Mouse (Mus musculus): Measurements from ENCODE around the gene Cacna1i. TPM values are rescaled to one million over a fixed set of nuclear protein-coding genes. Genes with fewer than 3 reads are reported as not detected.

The Cacna1i gene
- 0.63 and 0.83 TPM in 2 replicates for total RNA-seq (2021)
- long read RNA-seq, experiment 1, partial matches to known transcripts = 0 of 1 reads
- long read RNA-seq, experiment 1, other reads (novel, unspliced or antisense) = 1 of 1 reads
- long read RNA-seq, experiment 2 = 0 reads

- DNase-seq = peak; percentile 38
These were observed at the start of gene Cacna1i for GRCm38 (mm10) chr15:80286851-80287415. Gene Cacna1i, plus strand, starts transcription at chr15:80287238.

GRCm38 (mm10) chr15:80248135-80248534, 38.9 kb upstream of the Cacna1i start:
- no peak for DNase-seq

- no peak for DNase-seq
These were observed 38.4 kb upstream of the Cacna1i start for GRCm38 (mm10) chr15:80248596-80248995.

- no peak for DNase-seq
These were observed 37.4 kb upstream of the Cacna1i start for GRCm38 (mm10) chr15:80249672-80250071.

- DNase-seq = no peak
These were observed 36.5 kb upstream of the Cacna1i start for GRCm38 (mm10) chr15:80250586-80250985.

- DNase-seq = no peak
These were observed 33.5 kb upstream of the Cacna1i start for GRCm38 (mm10) chr15:80253530-80253929.

- peak; percentile 87 for DNase-seq
These were observed 32.8 kb upstream of the Cacna1i start for GRCm38 (mm10) chr15:80254207-80254606.

- peak; percentile 99 for DNase-seq
These were observed 32.0 kb upstream of the Cacna1i start, which contains the start of gene Atf4 for GRCm38 (mm10) chr15:80254847-80255645. Gene Atf4, plus strand, starts transcription at chr15:80255184.

- peak; percentile 97 for DNase-seq
These were observed 31.4 kb upstream of the Cacna1i start for GRCm38 (mm10) chr15:80255646-80256121.

- DNase-seq = peak; percentile 38
These were observed 30.8 kb upstream of the Cacna1i start for GRCm38 (mm10) chr15:80256242-80256641.

- DNase-seq = peak; percentile 13
These were observed 30.1 kb upstream of the Cacna1i start for GRCm38 (mm10) chr15:80256656-80257601.

GRCm38 (mm10) chr15:80257602-80258239, 29.3 kb upstream of the Cacna1i start:
- DNase-seq = peak; percentile 33

- peak; percentile 50 for DNase-seq
These were observed 28.5 kb upstream of the Cacna1i start for GRCm38 (mm10) chr15:80258240-80259170.

GRCm38 (mm10) chr15:80259406-80260045, 27.5 kb upstream of the Cacna1i start:
- peak; percentile 10 for DNase-seq

- DNase-seq = peak; percentile 90
These were observed 26.4 kb upstream of the Cacna1i start for GRCm38 (mm10) chr15:80260677-80261076.

- DNase-seq = no peak
These were observed 25.9 kb upstream of the Cacna1i start for GRCm38 (mm10) chr15:80261100-80261499.

GRCm38 (mm10) chr15:80263610-80264575, 23.1 kb upstream of the Cacna1i start, which contains the start of gene Rps19bp1:
Gene Rps19bp1, minus strand, starts transcription at chr15:80264315.
- DNase-seq = peak; percentile 93

- DNase-seq = peak; percentile 85
These were observed 20.8 kb upstream of the Cacna1i start for GRCm38 (mm10) chr15:80266281-80266680.
